Mouse (Mus musculus) layer of hippocampus, adult 2 months (tissue): ENCODE data around the gene Ldah. TPM values are rescaled to one million over a fixed set of nuclear protein-coding genes. Genes with fewer than 3 reads are reported as not detected.

ENCODE experiments used
- DNase-seq, 2 experiments: peaks; one replicate each; pipeline ENCODE4 v3.0.0; 2022; ENCODE audit warnings: low spot score in 2 of 2
- H3K27ac ChIP-seq: fragments of 200-600 bp; 2 replicates; pipeline ENCODE4 v1.8.1; 2022
- H3K4me3 ChIP-seq: fragments of 200-600 bp; 2 replicates; pipeline ENCODE4 v1.8.1; 2022; ENCODE audit warnings: mild to moderate bottlenecking
- CTCF ChIP-seq: fragments of 200-600 bp; conservative IDR thresholded peaks from 2 replicates; pipeline ENCODE4 v1.8.1; 2022; ENCODE audit warnings: antibody characterized with exemption, mild to moderate bottlenecking, moderate library complexity
- total RNA-seq, 2 experiments: library from RNA; stranded (reverse); gene quantifications; 2 replicates each; pipeline ENCODE4 v1.2.3; 2021

Ldah gene
- total RNA-seq, 2 experiments from 2014 or later = 41.5 to 45.7 TPM

- peak; percentile 97; the same call in 1 of the 2 replicates for TF ChIP-seq CTCF
- Histone ChIP-seq H3K27ac (no peak overlapping the region), H3K4me3 (no peak overlapping the region)
- DNase-seq = peak in 1 of 2 experiments; percentile 66
Measured at GRCm38 (mm10) chr12:8306432-8306831, 98.5 kb downstream of the Ldah start.

GRCm38 (mm10) chr12:8306910-8307309, 99.0 kb downstream of the Ldah start:
- Histone ChIP-seq H3K27ac (no peak overlapping the region), H3K4me3 (no peak overlapping the region)
- no peak for TF ChIP-seq CTCF
- no peak for DNase-seq

GRCm38 (mm10) chr12:8310992-8311391, 103.1 kb downstream of the Ldah start:
- TF ChIP-seq CTCF = no peak
- no peak overlapping the region for H3K4me3 ChIP-seq
- H3K27ac ChIP-seq = no peak overlapping the region
- DNase-seq = no peak

- Histone ChIP-seq H3K4me3 (no peak overlapping the region), H3K27ac (no peak overlapping the region)
- no peak for TF ChIP-seq CTCF
- DNase-seq = no peak
Measured at GRCm38 (mm10) chr12:8312266-8312665, 104.4 kb downstream of the Ldah start.

GRCm38 (mm10) chr12:8313270-8313771, 105.4 kb downstream of the Ldah start, which contains the start of gene Hs1bp3:
Gene Hs1bp3, plus strand, starts transcription at chr12:8313432.
- peak within 1 kb of the TSS; percentile 87 for H3K27ac ChIP-seq
- TF ChIP-seq CTCF = peak; percentile 93

GRCm38 (mm10) chr12:8313773-8314172, 105.9 kb downstream of the Ldah start:
- no peak for DNase-seq
- TF ChIP-seq CTCF = no peak
- Histone ChIP-seq H3K27ac (peak overlapping the region; percentile 87), H3K4me3 (peak overlapping the region; percentile 75)

More at GRCm38 (mm10) chr12:8313270-8313771, 105.4 kb downstream of the Ldah start, which contains the start of gene Hs1bp3:
- H3K4me3 ChIP-seq = peak within 1 kb of the TSS; percentile 75
- peak; percentile 81 to 93 for DNase-seq

GRCm38 (mm10) chr12:8316541-8316940, 108.6 kb downstream of the Ldah start:
- TF ChIP-seq CTCF = peak; percentile 67
- H3K4me3 ChIP-seq = no peak overlapping the region
- DNase-seq = no peak

GRCm38 (mm10) chr12:8320084-8320713, 112.3 kb downstream of the Ldah start:
- TF ChIP-seq CTCF = peak; percentile 97
- Histone ChIP-seq H3K4me3 (no peak overlapping the region), H3K27ac (peak overlapping the region; percentile 61; the same call in 1 of the 2 replicates)
- DNase-seq = peak; percentile 80 to 91

More at GRCm38 (mm10) chr12:8316541-8316940, 108.6 kb downstream of the Ldah start:
- H3K27ac ChIP-seq = no peak overlapping the region

- no peak for DNase-seq
- H3K4me3 ChIP-seq = no peak overlapping the region
- H3K27ac ChIP-seq = peak overlapping the region; percentile 3; the same call in 1 of the 2 replicates
- no peak for TF ChIP-seq CTCF
Measured at GRCm38 (mm10) chr12:8321506-8321905, 113.6 kb downstream of the Ldah start.

GRCm38 (mm10) chr12:8324086-8324485, 116.2 kb downstream of the Ldah start:
- DNase-seq = no peak
- TF ChIP-seq CTCF = no peak
- peak overlapping the region; percentile 92 for H3K27ac ChIP-seq
- H3K4me3 ChIP-seq = no peak overlapping the region

- TF ChIP-seq CTCF = no peak
- no peak overlapping the region for H3K4me3 ChIP-seq
- no peak for DNase-seq
- peak overlapping the region; percentile 92 for H3K27ac ChIP-seq
Measured at GRCm38 (mm10) chr12:8325245-8325942, 117.5 kb downstream of the Ldah start.

GRCm38 (mm10) chr12:8325943-8326522, 118.1 kb downstream of the Ldah start:
- peak overlapping the region; percentile 92 for H3K27ac ChIP-seq
- DNase-seq = peak in 1 of 2 experiments; percentile 70
- TF ChIP-seq CTCF = peak; percentile 61
- no peak overlapping the region for H3K4me3 ChIP-seq
